8 mouse cellular contexts compared by ENCODE assay signal in the genomic region with DNA sequence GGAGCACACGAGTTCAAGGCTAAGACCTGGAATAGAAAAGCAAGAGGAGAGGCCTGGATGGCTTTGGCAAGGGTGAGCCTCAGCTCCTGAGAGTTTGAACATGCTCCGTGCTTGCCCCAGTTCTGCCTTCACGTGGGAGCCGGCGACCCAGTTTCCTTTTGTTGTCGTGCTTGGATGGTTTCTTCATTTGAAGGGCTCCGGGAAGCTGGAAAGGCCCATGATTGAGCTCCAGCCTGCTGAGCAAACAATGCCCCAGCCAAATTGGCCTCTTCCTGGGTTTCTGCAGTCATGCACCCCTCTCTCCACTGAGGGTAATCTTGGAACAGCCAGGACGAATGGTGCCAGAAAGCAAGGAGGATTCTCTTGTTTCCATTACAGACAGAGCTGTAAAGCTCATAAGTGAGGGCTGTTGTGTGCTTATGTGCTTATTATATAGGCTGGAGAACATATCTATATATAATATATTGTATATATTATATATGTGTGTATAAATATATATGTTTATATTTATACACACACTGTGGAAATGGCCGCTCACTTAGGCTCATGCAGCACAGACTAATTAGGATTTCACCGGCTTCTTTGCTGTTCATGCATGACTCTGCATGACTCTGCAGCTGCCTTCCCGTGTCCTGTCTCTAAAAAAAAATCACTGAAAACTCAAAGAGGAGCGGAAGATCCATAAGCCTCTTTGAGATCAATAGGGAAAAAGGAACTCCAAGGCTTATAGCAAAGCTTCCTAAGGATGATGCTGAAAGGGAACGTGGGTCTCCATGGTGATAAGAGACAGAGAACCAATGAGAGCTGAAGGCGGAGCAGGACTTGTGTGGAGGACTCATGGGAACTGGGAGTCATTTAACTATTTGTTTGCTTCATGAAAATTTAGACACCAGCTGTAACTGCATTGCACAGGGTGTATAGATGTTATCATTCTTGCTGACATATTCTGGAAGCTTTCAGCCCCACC. TPM values are rescaled to one million over a fixed set of nuclear protein-coding genes. Genes with fewer than 3 reads are reported as not detected.
A peak's percentile ranks its signal among the peaks of the same experiment; 100 is the strongest.
DNase-seq lines count a peak whose midpoint lies in the region; ATAC-seq lines count a peak whose summit lies in the region.

No protein-coding gene starts in this region.

- intact Hi-C loops in left cerebral cortex, postnatal 10 days (cut with DNase I), result no loop called here

- H3K9ac ChIP-seq in forebrain, embryonic 11.5 days (ENCODE audit: low read length), result no peak overlapping the region

- peak; percentile 36 for DNase-seq in forebrain, embryonic 11.5 days (ENCODE audit: low spot score)
- no peak for DNase-seq in forebrain, embryonic 10.5 days (ENCODE audit: extremely low spot score, low spot score)
- peak; percentile 78 for DNase-seq in cerebellum, adult 11 months
- peak; percentile 63 to 83 for DNase-seq in frontal cortex, postnatal 36 days (ENCODE audit: low spot score in 2 of 2)
- peak; percentile 58 to 76 for DNase-seq in left cerebral cortex, postnatal 10 days (ENCODE audit: extremely low spot score in 1 of 2, low spot score in 2 of 2)
- DNase-seq in right cerebral cortex, adult 18-20 months, result peak; percentile 86
- DNase-seq in yolk sac, embryonic 10.5 days (ENCODE audit: low spot score), result no peak

- H3K4me3 ChIP-seq in forebrain, embryonic 11.5 days (ENCODE audit: low read depth, low read length), result no peak overlapping the region
- H3K4me3 ChIP-seq in forebrain, embryonic 10.5 days, result no peak overlapping the region

- no peak overlapping the region for H3K4me2 ChIP-seq in forebrain, embryonic 11.5 days (ENCODE audit: low read depth, low read length, severe bottlenecking)

- no peaks in the 10 kb centered on the region for H3K27me3 ChIP-seq in forebrain, embryonic 11.5 days (ENCODE audit: control insufficient read depth, insufficient read depth, low read length)
- no peaks in the 10 kb centered on the region for H3K27me3 ChIP-seq in forebrain, embryonic 10.5 days (ENCODE audit: poor library complexity, severe bottlenecking)

- no peaks in the 10 kb centered on the region for H3K4me1 ChIP-seq in forebrain, embryonic 11.5 days (replicated peaks; ENCODE audit: control insufficient read depth, insufficient read depth, low read length)
- H3K4me1 ChIP-seq in forebrain, embryonic 10.5 days, result peaks cover 23% of the 10 kb centered on the region

- peak; percentile 78 for ATAC-seq in forebrain, embryonic 11.5 days (replicated peaks; ENCODE audit: low FRiP score)
- ATAC-seq in inflammation-experienced regulatory T-cells, adult 6 months, result no peak

- no peaks in the 10 kb centered on the region for H3K9me3 ChIP-seq in forebrain, embryonic 11.5 days (ENCODE audit: control insufficient read depth, low read length)
- no peaks in the 10 kb centered on the region for H3K9me3 ChIP-seq in forebrain, embryonic 10.5 days

- no peaks in the 10 kb centered on the region for H3K36me3 ChIP-seq in forebrain, embryonic 11.5 days (ENCODE audit: control insufficient read depth, insufficient read depth, low read length)
- H3K36me3 ChIP-seq in forebrain, embryonic 10.5 days (replicated peaks), result no peaks in the 10 kb centered on the region

- H3K27ac ChIP-seq in forebrain, embryonic 11.5 days (ENCODE audit: low read depth, low read length), result no peak overlapping the region
- no peak overlapping the region for H3K27ac ChIP-seq in forebrain, embryonic 10.5 days

- WGBS in forebrain, embryonic 11.5 days, result 49% methylated on average over 14 of the region's 14 CpGs
- WGBS in forebrain, embryonic 10.5 days, result 58% methylated on average over 14 of the region's 14 CpGs

RNA-seq across cellular contexts. Expression of gene Kcna2, which starts 13.1 kb away (rescaled TPM):
- polyA plus RNA-seq in forebrain, embryonic 11.5 days (2014; fragmentation: Nextera tagmentation; extraction: Ambion mirVana), result 0.05 and 0.20 TPM in 2 replicates
- not detected in 2 replicates for polyA plus RNA-seq in forebrain, embryonic 10.5 days (2016; fragmentation: Nextera tagmentation; extraction: Ambion mirVana)
- total RNA-seq in left cerebral cortex, postnatal 10 days (2021), result 10 to 100 TPM; 54.9 to 58.4 TPM
- polyA plus RNA-seq in inflammation-experienced regulatory T-cells, adult 6 months (2017; shearing (Covaris generic)), result under 1 TPM; 0.06 to 0.38 (median 0.28) TPM

Comparison
In these comparisons a context has a peak if more than half of its experiments do, and no peak if none do; other contexts are left out.
1. DNase-seq: peak in forebrain, embryonic 11.5 days (single experiment), cerebellum, adult 11 months (single experiment), frontal cortex, postnatal 36 days (2 of 2), left cerebral cortex, postnatal 10 days (2 of 2) and right cerebral cortex, adult 18-20 months (single experiment); none in forebrain, embryonic 10.5 days (single experiment) and yolk sac, embryonic 10.5 days (single experiment).